Mouse (Mus musculus) embryo, embryonic 11 days (tissue): ENCODE measurements around the gene Map2.
A peak's percentile ranks its signal among the peaks of the same experiment; 100 is the strongest.

Experiments
- DNase-seq: peaks from one replicate; pipeline ENCODE4 v3.0.0-alpha.2; 2015

Map2 gene

GRCm38 (mm10) chr1:66407270-66407967 is 232.3 kb downstream of the Map2 start:
- DNase-seq: peak; percentile 16

GRCm38 (mm10) chr1:66418360-66418759 is 243.3 kb downstream of the Map2 start:
- DNase-seq: no peak

GRCm38 (mm10) chr1:66426073-66426472 is 251.0 kb downstream of the Map2 start:
- no peak for DNase-seq

DNA sequence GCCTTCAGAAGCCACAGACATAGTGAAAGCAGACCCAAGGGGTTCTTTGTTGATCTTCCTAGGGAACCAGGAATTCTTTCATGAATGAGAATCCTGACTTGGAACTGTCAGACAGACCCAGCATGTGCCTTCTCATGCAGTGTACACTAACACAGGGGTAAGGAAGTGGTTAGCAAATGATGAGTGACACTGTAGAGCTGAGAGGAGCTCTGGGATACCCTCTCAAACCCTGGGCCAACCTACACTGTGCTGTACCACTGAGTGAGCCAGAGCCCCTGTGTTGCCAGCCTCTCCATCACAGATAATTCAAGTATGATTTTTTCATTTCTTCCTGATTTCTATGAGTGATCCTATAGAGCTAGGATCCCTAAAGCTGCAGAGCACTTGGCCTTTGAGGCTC is 255.9 kb downstream of the Map2 start:
- DNase-seq: no peak

DNA sequence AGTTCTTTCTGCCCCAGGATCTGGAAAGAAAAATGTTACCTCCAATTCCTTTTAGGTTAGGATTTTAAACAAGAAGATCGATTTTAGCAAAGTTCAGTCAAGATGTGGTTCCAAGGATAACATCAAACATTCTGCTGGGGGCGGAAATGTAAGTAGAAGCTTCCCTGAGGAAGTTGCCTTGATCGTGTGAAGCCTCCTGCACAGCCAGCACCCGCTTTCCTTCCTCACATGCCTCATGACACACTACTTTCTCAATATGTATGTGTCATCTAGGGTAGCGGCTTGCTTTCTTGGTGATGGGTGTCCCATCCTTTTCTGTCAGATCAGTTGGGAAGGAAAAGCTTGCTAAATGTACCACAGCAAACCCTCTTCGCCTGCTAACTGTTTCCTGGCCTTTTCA is 256.4 kb downstream of the Map2 start:
- no peak for DNase-seq

DNA sequence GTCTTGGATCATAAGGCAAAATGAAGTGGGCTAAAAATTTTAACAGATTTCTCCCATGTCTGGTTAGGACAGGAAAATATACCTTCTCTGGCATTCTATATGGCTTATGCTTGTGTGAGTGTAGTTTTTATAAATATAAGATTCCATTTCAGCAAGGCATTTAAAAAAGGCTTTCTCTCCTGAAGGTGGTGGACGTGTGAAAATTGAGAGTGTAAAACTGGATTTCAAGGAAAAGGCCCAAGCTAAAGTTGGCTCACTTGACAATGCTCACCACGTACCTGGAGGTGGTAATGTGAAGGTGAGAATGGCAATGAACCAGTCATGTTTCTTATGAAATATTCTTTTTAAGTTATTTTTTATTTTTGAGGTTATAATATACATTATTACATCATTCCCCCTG is 263.0 kb downstream of the Map2 start:
- DNase-seq: no peak

GRCm38 (mm10) chr1:66442922-66443321 is 267.8 kb downstream of the Map2 start:
- no peak for DNase-seq

- no peak for DNase-seq
Observed at GRCm38 (mm10) chr1:66449471-66449870, 274.4 kb downstream of the Map2 start.

GRCm38 (mm10) chr1:66456580-66456979 is 281.5 kb downstream of the Map2 start:
- DNase-seq: no peak

DNA sequence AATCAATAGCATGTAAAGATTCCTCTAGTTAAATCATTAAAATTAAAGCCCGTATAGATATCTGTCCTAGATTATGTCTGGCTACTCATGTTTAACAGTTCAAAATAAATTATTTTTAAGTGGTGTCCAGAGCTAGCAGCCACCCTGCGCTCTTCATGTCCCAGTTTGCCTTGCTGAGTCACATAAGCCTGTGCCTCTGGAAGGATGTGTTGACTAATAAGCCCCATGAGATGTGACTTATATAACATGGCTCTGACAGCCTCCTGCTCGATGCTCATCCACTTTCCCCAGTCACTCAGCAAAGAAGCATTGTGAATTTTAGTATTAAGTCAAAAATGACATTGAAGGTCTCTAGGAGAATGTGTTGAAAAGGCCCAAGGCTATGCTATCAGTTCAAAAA is 282.7 kb downstream of the Map2 start:
- no peak for DNase-seq

DNA sequence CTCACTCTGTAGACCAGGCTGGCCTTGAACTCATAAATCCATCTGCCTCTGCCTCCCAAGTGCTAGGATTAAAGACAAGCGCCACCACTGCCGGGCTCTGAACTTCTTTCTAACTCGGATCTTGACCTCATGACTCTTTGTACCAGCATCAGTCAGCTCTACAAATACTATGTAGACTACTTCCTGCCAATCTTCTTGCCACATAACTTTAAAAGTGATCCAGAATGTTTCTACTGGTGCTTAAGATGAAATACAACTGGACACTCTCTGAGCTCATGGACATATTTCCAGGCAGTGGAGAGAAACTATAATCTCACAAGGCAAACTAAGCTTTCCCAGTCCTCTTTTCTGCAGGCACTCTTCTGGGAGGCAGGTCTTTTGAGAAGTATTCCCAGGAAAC is 284.3 kb downstream of the Map2 start:
- DNase-seq: no peak

DNA sequence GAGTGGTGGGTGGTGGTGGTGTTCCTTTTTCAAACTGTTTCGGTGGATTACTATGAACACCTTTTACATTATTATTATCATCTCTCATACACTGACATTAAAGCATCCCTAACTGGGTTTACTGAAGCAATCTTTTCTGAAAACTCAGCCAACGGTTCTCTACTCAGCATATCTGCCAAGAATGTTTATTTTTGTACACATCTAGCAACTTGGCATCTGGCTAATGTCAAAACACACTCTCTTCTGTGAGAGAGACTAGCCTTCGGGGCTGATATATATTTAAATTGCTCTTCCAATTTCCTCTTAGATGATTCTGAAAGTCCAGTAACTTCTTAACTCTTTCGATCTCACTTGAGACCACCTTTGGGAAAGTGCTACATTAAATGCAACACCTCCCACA is 285.8 kb downstream of the Map2 start:
- DNase-seq: no peak

DNA sequence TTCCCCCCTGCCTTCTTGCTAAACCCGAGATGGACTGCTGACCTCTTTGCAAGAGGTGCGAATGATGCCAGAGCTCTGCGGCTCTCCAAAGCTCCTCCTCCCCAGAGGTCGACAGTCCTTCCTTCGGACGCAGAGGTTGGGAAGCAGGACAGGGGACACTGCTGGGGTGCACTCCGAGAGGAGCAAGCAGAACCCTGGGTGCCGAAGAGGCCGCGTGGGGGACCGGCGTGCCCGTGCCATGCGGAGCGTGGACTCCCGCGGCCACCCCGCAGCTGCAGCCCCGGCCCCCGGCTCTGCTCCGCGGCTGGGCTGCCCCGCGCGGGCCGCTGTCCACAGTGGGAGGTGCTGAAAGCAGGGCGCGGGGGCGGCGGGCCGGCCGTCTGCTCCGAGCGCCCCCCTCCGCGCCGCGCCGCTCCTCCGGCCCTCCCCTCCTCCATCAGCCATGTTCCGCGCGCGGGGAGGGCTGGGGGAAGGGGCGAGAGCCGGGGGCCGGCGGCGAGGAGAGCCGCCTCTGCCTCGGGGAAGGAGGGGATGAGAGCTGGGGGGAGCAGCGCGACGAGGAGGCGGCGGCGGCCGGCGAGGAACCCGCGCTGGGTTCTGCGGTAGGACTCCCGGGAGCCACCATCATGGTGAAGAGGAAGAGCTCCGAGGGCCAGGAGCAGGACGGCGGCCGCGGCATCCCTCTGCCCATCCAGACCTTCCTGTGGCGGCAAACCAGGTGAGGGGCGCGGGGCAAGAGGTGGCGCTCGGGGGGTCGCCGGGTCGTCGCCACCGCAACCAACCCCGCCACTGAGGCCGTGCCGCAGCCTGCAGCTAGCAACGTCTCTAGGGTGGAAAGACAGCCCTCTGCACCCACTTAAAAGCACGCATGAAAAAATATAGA is 293.0 kb downstream of the Map2 start, which contains the start of gene Unc80:
Unc80 (plus strand) TSS at position 547 of the 883 bp plus-strand sequence.
- DNase-seq: peak; percentile 80

DNA sequence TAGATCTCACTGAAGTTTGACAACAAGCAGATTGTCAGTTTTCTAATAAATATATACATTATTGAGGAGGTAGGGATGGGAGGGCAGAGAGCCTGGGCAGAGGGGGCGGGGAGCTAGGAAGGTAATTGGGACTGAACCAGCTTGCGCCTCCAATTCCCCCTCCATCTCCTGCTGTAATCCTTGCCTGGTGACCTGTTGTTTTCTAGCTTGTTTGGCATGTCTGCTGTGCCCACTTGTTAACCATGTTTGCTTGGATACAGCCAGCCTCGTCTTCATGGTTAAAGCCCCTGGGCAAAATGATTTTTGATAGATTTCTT is 293.6 kb downstream of the Map2 start:
- DNase-seq: no peak

GRCm38 (mm10) chr1:66482751-66483150 is 307.7 kb downstream of the Map2 start:
- no peak for DNase-seq
